Mouse (Mus musculus) testis, adult 10 weeks (tissue): ENCODE data around the gene Duxbl1. TPM values are rescaled to one million over a fixed set of nuclear protein-coding genes. Genes with fewer than 3 reads are reported as not detected.

Experiments
- polyA plus RNA-seq: library from polyadenylated mRNA; stranded (reverse); fragments of 350-450 nt; fragmentation: Illumina TruSeq; extraction: RNeasy Lipid Tissue Mini Kit (QIAGEN cat#74804); gene quantifications from one replicate; pipeline ENCODE4 v1.2.3, GENCODE M21; 2014; ENCODE audit warnings: low read depth, low replicate concordance

Gene Duxbl1
- not detected for polyA plus RNA-seq

GRCm38 (mm10) chr14:25978371-25979241 is at the start of gene Duxbl1:
TSS of gene Duxbl1 (plus strand) at chr14:25978577.

DNA sequence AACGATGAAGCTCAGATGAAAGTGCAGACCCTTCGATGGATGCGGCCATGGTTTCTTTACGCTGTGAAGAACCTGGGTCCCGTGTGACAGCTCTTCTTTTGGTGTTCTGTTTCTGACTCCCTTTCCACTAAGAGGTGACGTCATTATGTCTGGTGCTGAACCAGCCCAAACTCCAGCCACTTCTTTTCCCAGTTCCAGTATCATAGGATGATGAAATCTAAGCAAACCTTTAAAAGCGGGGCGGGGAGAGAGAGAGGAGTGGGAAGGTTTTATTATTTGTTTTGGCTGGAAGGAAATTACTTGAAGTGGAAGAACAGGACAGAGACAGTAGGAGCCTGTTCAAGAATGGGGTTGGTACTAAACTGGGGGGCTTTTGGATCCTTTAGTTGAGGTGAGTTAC is 40.4 kb upstream of the Duxbl1 start, which contains the start of gene Cphx1:
Gene Cphx1, plus strand, starts transcription at position 301 of the 400 bp plus-strand sequence.

Other genes starting within 250 kb of the Duxbl1 start
- gene Zcchc24, start 209.5 kb upstream of the Duxbl1 start, polyA plus RNA-seq = 3.0 TPM
- gene Anxa11, start 136.4 kb upstream of the Duxbl1 start, polyA plus RNA-seq = 7.0 TPM
- not detected for gene Plac9a, start 75.5 kb upstream of the Duxbl1 start, polyA plus RNA-seq
- 3.3 TPM for gene Tmem254a, start 50.9 kb upstream of the Duxbl1 start, polyA plus RNA-seq
- gene Cphx1, start 40.3 kb upstream of the Duxbl1 start, polyA plus RNA-seq = 0.21 TPM
- 1.0 TPM for gene Gm9780, start 64.1 kb downstream of the Duxbl1 start, polyA plus RNA-seq
- 2.5 TPM for gene Tmem254c, start 88.8 kb downstream of the Duxbl1 start, polyA plus RNA-seq
- gene Cphx2, start 102.9 kb downstream of the Duxbl1 start, polyA plus RNA-seq = not detected
- gene Cphx3, start 103.7 kb downstream of the Duxbl1 start, polyA plus RNA-seq = not detected
- gene Duxbl2, start 139.8 kb downstream of the Duxbl1 start, polyA plus RNA-seq = not detected
- gene Plac9b, start 203.9 kb downstream of the Duxbl1 start, polyA plus RNA-seq = not detected
- gene Tmem254b, start 228.5 kb downstream of the Duxbl1 start, polyA plus RNA-seq = 4.2 TPM